Mouse (Mus musculus): Measurements from ENCODE around the gene Elp5. TPM values are rescaled to one million over a fixed set of nuclear protein-coding genes. Genes with fewer than 3 reads are reported as not detected.

Elp5 gene
- polyA plus RNA-seq, 1 experiment from 2014 or later: 57.7 TPM

GRCm38 (mm10) chr11:69919053-69919452 is 63.3 kb downstream of the Elp5 start:
- H3K4me2 ChIP-seq (replicated peaks; ENCODE audit: low read depth): peak overlapping the region; percentile 94
- no peak for TF ChIP-seq CTCF (IDR thresholded peaks at IDR 0.05; ENCODE audit: low read depth)
- no peaks in the 10 kb centered on the region for H3K9me3 ChIP-seq (ENCODE audit: control insufficient read depth)
- no peak for ATAC-seq
- H3K27ac ChIP-seq (ENCODE audit: low read depth, low read length): peak overlapping the region; percentile 11; the same call in 1 of the 2 replicates
- 0 out of 2 replicates have a peak, but pooled peaks cover 5% of the 10 kb centered on the region for H3K4me1 ChIP-seq (replicated peaks; ENCODE audit: control insufficient read depth, insufficient read depth, low read length)
- no peak overlapping the region for H3K9ac ChIP-seq (ENCODE audit: low read depth, low read length)
- H3K36me3 ChIP-seq (ENCODE audit: control insufficient read depth, insufficient read depth): peaks cover 37% of the 10 kb centered on the region
- 59% methylated on average over 9 of the region's 9 CpGs for WGBS
- H3K27me3 ChIP-seq (replicated peaks; ENCODE audit: control insufficient read depth, insufficient read depth, low read length): no peaks in the 10 kb centered on the region
- peak overlapping the region; percentile 70 for H3K4me3 ChIP-seq (ENCODE audit: low read depth, low read length)

MicroRNAs within 50 kb of the gene (microRNA counts, 519-probe panel; counts per million panel counts)
- microRNA mmu-miR-324-3p: not detected
- microRNA mmu-miR-324-5p: 3,794 counts per million, percentile 52 among the panel's probes with 10 or more counts

Small RNA genes lying within 50 kb of the gene (microRNA-seq; reads per million reads assigned to microRNA genes)
- not detected for gene Gm44349
- gene Mir324: 1,973 reads per million, percentile 82 among the genes with 10 or more reads in this experiment

Other genes starting within 250 kb of the Elp5 start
- 13.3 and 14.0 TPM in 2 replicates for gene Polr2a, start 223.9 kb downstream of the Elp5 start, polyA plus RNA-seq (2015; fragmentation: Nextera tagmentation; extraction: Ambion mirVana)
- gene Slc35g3, start 220.5 kb downstream of the Elp5 start, polyA plus RNA-seq (2015; fragmentation: Nextera tagmentation; extraction: Ambion mirVana): 0.09 and 0.12 TPM in 2 replicates
- 2.1 and 2.4 TPM in 2 replicates for gene Zbtb4, start 216.6 kb downstream of the Elp5 start, polyA plus RNA-seq (2015; fragmentation: Nextera tagmentation; extraction: Ambion mirVana)
- gene Chrnb1, start 186.6 kb downstream of the Elp5 start, polyA plus RNA-seq (2015; fragmentation: Nextera tagmentation; extraction: Ambion mirVana): 2.4 and 2.8 TPM in 2 replicates
- gene Fgf11, start 180.7 kb downstream of the Elp5 start, polyA plus RNA-seq (2015; fragmentation: Nextera tagmentation; extraction: Ambion mirVana): 0.18 and 0.38 TPM in 2 replicates
- gene Tmem102, start 176.9 kb downstream of the Elp5 start, polyA plus RNA-seq (2015; fragmentation: Nextera tagmentation; extraction: Ambion mirVana): 58.0 and 59.4 TPM in 2 replicates
- not detected in 2 replicates for gene Gm39566, start 167.2 kb downstream of the Elp5 start, polyA plus RNA-seq (2015; fragmentation: Nextera tagmentation; extraction: Ambion mirVana)
- gene Spem2, start 164.1 kb downstream of the Elp5 start, polyA plus RNA-seq (2015; fragmentation: Nextera tagmentation; extraction: Ambion mirVana): 0.07 TPM in 1 of 2 replicates, not detected in the other
- gene Spem1, start 160.3 kb downstream of the Elp5 start, polyA plus RNA-seq (2015; fragmentation: Nextera tagmentation; extraction: Ambion mirVana): not detected in 2 replicates
- gene Nlgn2, start 144.7 kb downstream of the Elp5 start, polyA plus RNA-seq (2015; fragmentation: Nextera tagmentation; extraction: Ambion mirVana): 1.8 and 2.2 TPM in 2 replicates
- 584 and 590 TPM in 2 replicates for gene Tmem256, start 144.0 kb downstream of the Elp5 start, polyA plus RNA-seq (2015; fragmentation: Nextera tagmentation; extraction: Ambion mirVana)
- 42.0 and 44.8 TPM in 2 replicates for gene Plscr3, start 136.1 kb downstream of the Elp5 start, polyA plus RNA-seq (2015; fragmentation: Nextera tagmentation; extraction: Ambion mirVana)
- gene Tnk1, start 123.8 kb downstream of the Elp5 start, polyA plus RNA-seq (2015; fragmentation: Nextera tagmentation; extraction: Ambion mirVana): 11.7 and 12.8 TPM in 2 replicates
- gene Tmem95, start 104.5 kb downstream of the Elp5 start, polyA plus RNA-seq (2015; fragmentation: Nextera tagmentation; extraction: Ambion mirVana): not detected in 2 replicates
- gene Kctd11, start 101.1 kb downstream of the Elp5 start, polyA plus RNA-seq (2015; fragmentation: Nextera tagmentation; extraction: Ambion mirVana): 4.0 and 4.1 TPM in 2 replicates
- gene Acap1, start 87.0 kb downstream of the Elp5 start, polyA plus RNA-seq (2015; fragmentation: Nextera tagmentation; extraction: Ambion mirVana): 1.1 TPM in 2 replicates
- 3.5 and 3.8 TPM in 2 replicates for gene 2810408A11Rik, start 81.5 kb downstream of the Elp5 start, polyA plus RNA-seq (2015; fragmentation: Nextera tagmentation; extraction: Ambion mirVana)
- 9.7 and 10.3 TPM in 2 replicates for gene Neurl4, start 81.4 kb downstream of the Elp5 start, polyA plus RNA-seq (2015; fragmentation: Nextera tagmentation; extraction: Ambion mirVana)
- 40.4 and 42.3 TPM in 2 replicates for gene Gps2, start 68.6 kb downstream of the Elp5 start, polyA plus RNA-seq (2015; fragmentation: Nextera tagmentation; extraction: Ambion mirVana)
- 716 and 774 TPM in 2 replicates for gene Eif5a, start 60.6 kb downstream of the Elp5 start, polyA plus RNA-seq (2015; fragmentation: Nextera tagmentation; extraction: Ambion mirVana)
- gene Ybx2, start 46.7 kb downstream of the Elp5 start, polyA plus RNA-seq (2015; fragmentation: Nextera tagmentation; extraction: Ambion mirVana): 0.42 and 0.43 TPM in 2 replicates
- 18.3 and 18.7 TPM in 2 replicates for gene Slc2a4, start 34.3 kb downstream of the Elp5 start, polyA plus RNA-seq (2015; fragmentation: Nextera tagmentation; extraction: Ambion mirVana)
- gene Cldn7, start 17.7 kb downstream of the Elp5 start, polyA plus RNA-seq (2015; fragmentation: Nextera tagmentation; extraction: Ambion mirVana): 1,243 and 1,341 TPM in 2 replicates
- gene Ctdnep1, start 1.4 kb downstream of the Elp5 start, polyA plus RNA-seq (2015; fragmentation: Nextera tagmentation; extraction: Ambion mirVana): 23.2 and 24.1 TPM in 2 replicates
- gene Gabarap, start 8.6 kb upstream of the Elp5 start, polyA plus RNA-seq (2015; fragmentation: Nextera tagmentation; extraction: Ambion mirVana): 1,065 and 1,136 TPM in 2 replicates
- 32.6 and 37.7 TPM in 2 replicates for gene Phf23, start 13.3 kb upstream of the Elp5 start, polyA plus RNA-seq (2015; fragmentation: Nextera tagmentation; extraction: Ambion mirVana)
- 9.1 TPM in 2 replicates for gene Dvl2, start 18.1 kb upstream of the Elp5 start, polyA plus RNA-seq (2015; fragmentation: Nextera tagmentation; extraction: Ambion mirVana)
- gene Acadvl, start 32.9 kb upstream of the Elp5 start, polyA plus RNA-seq (2015; fragmentation: Nextera tagmentation; extraction: Ambion mirVana): 203 and 215 TPM in 2 replicates
- gene Dlg4, start 34.4 kb upstream of the Elp5 start, polyA plus RNA-seq (2015; fragmentation: Nextera tagmentation; extraction: Ambion mirVana): 1.4 and 1.8 TPM in 2 replicates
- not detected in 2 replicates for gene Asgr1, start 71.6 kb upstream of the Elp5 start, polyA plus RNA-seq (2015; fragmentation: Nextera tagmentation; extraction: Ambion mirVana)
- 0.10 and 0.18 TPM in 2 replicates for gene Asgr2, start 110.1 kb upstream of the Elp5 start, polyA plus RNA-seq (2015; fragmentation: Nextera tagmentation; extraction: Ambion mirVana)
- gene Mgl2, start 147.8 kb upstream of the Elp5 start, polyA plus RNA-seq (2015; fragmentation: Nextera tagmentation; extraction: Ambion mirVana): 0.50 and 0.81 TPM in 2 replicates
- gene Clec10a, start 173.7 kb upstream of the Elp5 start, polyA plus RNA-seq (2015; fragmentation: Nextera tagmentation; extraction: Ambion mirVana): 0.78 and 1.1 TPM in 2 replicates
- 3.6 and 4.5 TPM in 2 replicates for gene Slc16a11, start 230.2 kb upstream of the Elp5 start, polyA plus RNA-seq (2015; fragmentation: Nextera tagmentation; extraction: Ambion mirVana)
- 9.9 and 11.4 TPM in 2 replicates for gene Slc16a13, start 238.5 kb upstream of the Elp5 start, polyA plus RNA-seq (2015; fragmentation: Nextera tagmentation; extraction: Ambion mirVana)
- 3.6 and 4.4 TPM in 2 replicates for gene Bcl6b, start 247.3 kb upstream of the Elp5 start, polyA plus RNA-seq (2015; fragmentation: Nextera tagmentation; extraction: Ambion mirVana)

All from intestine, postnatal 0 days (tissue).